Mouse (Mus musculus) ES-Bruce4 (cell line): ENCODE results near the gene Foxp2. TPM values are rescaled to one million over a fixed set of nuclear protein-coding genes. Genes with fewer than 3 reads are reported as not detected.

Source experiments
- H3K27ac ChIP-seq: 2 replicates; pipeline ENCODE4 v1.5.1; 2012; ENCODE audit warnings: low read length, inconsistent platforms; ENCODE audit not compliant: insufficient read depth
- H3K27me3 ChIP-seq: 2 replicates; pipeline ENCODE4 v1.6.1; 2012; ENCODE audit warnings: mild to moderate bottlenecking, low read length, inconsistent platforms; ENCODE audit not compliant: control insufficient read depth, poor library complexity, insufficient read depth, severe bottlenecking
- H3K36me3 ChIP-seq: 2 replicates; pipeline ENCODE4 v1.6.1; 2012; ENCODE audit warnings: inconsistent platforms, mild to moderate bottlenecking, low read length, moderate library complexity; ENCODE audit not compliant: control insufficient read depth, poor library complexity, insufficient read depth, severe bottlenecking
- H3K4me1 ChIP-seq: one replicate; pipeline ENCODE4 v1.8.1; 2011; ENCODE audit warnings: low read length; ENCODE audit not compliant: control insufficient read depth, insufficient read depth
- H3K4me3 ChIP-seq: 2 replicates; pipeline ENCODE4 v1.5.1; 2011; ENCODE audit warnings: low read depth, mild to moderate bottlenecking, low read length
- H3K9ac ChIP-seq: 2 replicates; pipeline ENCODE4 v1.6.1; 2012; ENCODE audit warnings: low read depth, mild to moderate bottlenecking, inconsistent platforms; ENCODE audit not compliant: poor library complexity, severe bottlenecking
- H3K9me3 ChIP-seq: replicated peaks from 2 replicates; pipeline ENCODE4 v1.6.1; 2012; ENCODE audit warnings: mild to moderate bottlenecking, low read length, inconsistent platforms; ENCODE audit not compliant: control insufficient read depth, poor library complexity, insufficient read depth, severe bottlenecking
- CTCF ChIP-seq: IDR thresholded peaks from one replicate; pipeline ENCODE4 v1.8.1; 2011; ENCODE audit warnings: low read depth, low read length
- EP300 ChIP-seq: IDR thresholded peaks from 2 replicates; pipeline ENCODE4 v1.6.1; 2011; ENCODE audit warnings: low read depth, low read length; ENCODE audit not compliant: insufficient read depth
- POLR2A ChIP-seq: IDR thresholded peaks from one replicate; pipeline ENCODE4 v1.8.1; 2011; ENCODE audit warnings: low read length; ENCODE audit not compliant: insufficient read depth
- polyA plus RNA-seq: library from polyadenylated mRNA; stranded (reverse); fragments of >200 nt; gene quantifications from 2 replicates; pipeline ENCODE4 v1.2.4, GENCODE M21; 2011; ENCODE audit warnings: low read depth; ENCODE audit not compliant: missing spikeins, insufficient read depth, insufficient read length

Foxp2 gene
- polyA plus RNA-seq, 1 experiment, result 1.3 TPM

DNA sequence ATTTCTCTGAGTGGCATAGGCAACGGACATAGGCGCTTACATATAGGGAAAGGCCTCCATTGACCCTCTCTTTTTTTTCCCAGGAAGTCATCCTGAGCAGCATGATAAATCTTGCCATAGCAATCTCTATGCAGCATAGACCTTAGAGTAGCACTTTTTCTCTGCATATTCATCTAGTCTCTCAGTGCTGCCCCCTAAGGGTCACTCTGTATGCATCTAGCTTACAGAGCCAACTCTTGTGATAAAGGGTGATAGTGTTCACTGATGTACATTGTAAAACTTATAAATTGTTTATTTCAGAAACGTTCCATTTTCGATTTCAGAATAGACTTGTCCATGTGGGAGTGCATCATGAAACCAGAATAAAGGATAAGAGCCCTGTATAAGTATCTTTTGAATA is 454.7 kb downstream of the Foxp2 start:
- no peaks in the 10 kb centered on the region for H3K36me3 ChIP-seq
- H3K9me3 ChIP-seq, result no peaks in the 10 kb centered on the region
- H3K4me3 ChIP-seq, result no peak overlapping the region
- H3K9ac ChIP-seq, result no peak overlapping the region
- H3K4me1 ChIP-seq, result no peaks in the 10 kb centered on the region
- no peaks in the 10 kb centered on the region for H3K27me3 ChIP-seq
- H3K27ac ChIP-seq, result no peak overlapping the region
- TF ChIP-seq EP300 (no peak), POLR2A (no peak), CTCF (no peak)

GRCm38 (mm10) chr6:15370281-15370680 is 469.1 kb downstream of the Foxp2 start:
- Histone ChIP-seq H3K4me3 (no peak overlapping the region), H3K9me3 (no peaks in the 10 kb centered on the region), H3K9ac (no peak overlapping the region), H3K36me3 (no peaks in the 10 kb centered on the region), H3K27me3 (no peaks in the 10 kb centered on the region), H3K4me1 (no peaks in the 10 kb centered on the region), H3K27ac (no peak overlapping the region)
- TF ChIP-seq EP300 (no peak), POLR2A (no peak), CTCF (no peak)

- Histone ChIP-seq H3K4me3 (no peak overlapping the region), H3K36me3 (no peaks in the 10 kb centered on the region), H3K27me3 (no peaks in the 10 kb centered on the region), H3K9ac (no peak overlapping the region), H3K9me3 (no peaks in the 10 kb centered on the region), H3K4me1 (no peaks in the 10 kb centered on the region), H3K27ac (no peak overlapping the region)
- no peak for TF ChIP-seq CTCF
- no peak for TF ChIP-seq POLR2A
- TF ChIP-seq EP300, result no peak
These were observed 469.7 kb downstream of the Foxp2 start for GRCm38 (mm10) chr6:15370827-15371226.

GRCm38 (mm10) chr6:15373621-15374020 is 472.5 kb downstream of the Foxp2 start:
- Histone ChIP-seq H3K4me3 (no peak overlapping the region), H3K9ac (no peak overlapping the region), H3K36me3 (no peaks in the 10 kb centered on the region), H3K9me3 (no peaks in the 10 kb centered on the region), H3K27me3 (no peaks in the 10 kb centered on the region), H3K27ac (no peak overlapping the region), H3K4me1 (no peaks in the 10 kb centered on the region)
- TF ChIP-seq CTCF, result no peak
- TF ChIP-seq EP300, result no peak
- no peak for TF ChIP-seq POLR2A

DNA sequence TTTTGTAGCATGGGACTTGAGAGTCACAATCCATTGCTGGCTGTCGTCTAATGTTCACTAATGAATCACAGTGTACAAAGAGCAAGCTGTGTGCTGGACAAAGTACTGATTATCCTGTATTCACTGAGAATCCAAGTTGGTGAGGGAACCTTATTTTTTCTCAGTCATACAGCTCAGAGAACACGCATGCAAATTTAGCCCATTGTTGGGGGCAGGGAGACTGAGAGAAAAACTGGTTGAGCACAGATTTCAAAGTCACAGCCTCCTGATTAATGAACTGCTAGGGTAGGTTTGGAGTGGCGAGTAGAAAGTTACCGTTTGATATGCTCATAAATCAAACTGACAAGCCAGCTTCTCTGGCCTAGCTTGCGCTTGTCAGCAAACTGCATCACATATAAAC is 477.1 kb downstream of the Foxp2 start:
- H3K9me3 ChIP-seq, result no peaks in the 10 kb centered on the region
- H3K9ac ChIP-seq, result no peak overlapping the region
- H3K4me3 ChIP-seq, result no peak overlapping the region
- no peak for TF ChIP-seq POLR2A
- no peak for TF ChIP-seq EP300
- no peak for TF ChIP-seq CTCF
- H3K36me3 ChIP-seq, result no peaks in the 10 kb centered on the region
- no peaks in the 10 kb centered on the region for H3K4me1 ChIP-seq
- H3K27ac ChIP-seq, result no peak overlapping the region
- H3K27me3 ChIP-seq, result no peaks in the 10 kb centered on the region

DNA sequence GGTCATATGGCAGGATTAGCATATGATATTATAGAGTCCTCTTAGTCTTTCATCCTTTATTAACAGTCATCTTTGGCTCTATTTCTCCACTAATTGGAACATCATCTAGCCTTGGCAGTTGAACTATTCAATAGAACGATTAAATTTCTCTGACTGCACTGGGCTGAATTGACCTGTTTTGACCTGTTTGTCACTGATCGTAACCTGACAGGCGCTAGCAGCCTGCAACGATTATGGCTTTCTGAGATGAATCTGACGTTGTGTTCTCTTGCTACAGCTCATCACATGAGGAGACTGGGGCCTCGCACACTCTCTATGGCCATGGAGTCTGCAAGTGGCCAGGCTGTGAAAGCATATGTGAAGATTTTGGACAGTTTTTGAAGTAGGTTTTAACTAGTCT is 495.3 kb downstream of the Foxp2 start:
- Histone ChIP-seq H3K27me3 (no peaks in the 10 kb centered on the region), H3K27ac (no peak overlapping the region), H3K9me3 (no peaks in the 10 kb centered on the region), H3K4me1 (no peaks in the 10 kb centered on the region), H3K9ac (no peak overlapping the region), H3K36me3 (no peaks in the 10 kb centered on the region), H3K4me3 (no peak overlapping the region)
- no peak for TF ChIP-seq CTCF
- TF ChIP-seq EP300, result no peak
- no peak for TF ChIP-seq POLR2A
